Mouse (Mus musculus) layer of hippocampus, adult 9-11 months (tissue): Measurements from ENCODE around the gene Olfr603.
"Not testable (repeated sequence)": the region's sequence is repeated elsewhere in the genome, so short reads cannot be mapped to it uniquely, and the experiment has no call there.

Experiments
- DNase-seq: peaks from one replicate; pipeline ENCODE4 v3.0.0; 2022

Olfr603 gene

DNA sequence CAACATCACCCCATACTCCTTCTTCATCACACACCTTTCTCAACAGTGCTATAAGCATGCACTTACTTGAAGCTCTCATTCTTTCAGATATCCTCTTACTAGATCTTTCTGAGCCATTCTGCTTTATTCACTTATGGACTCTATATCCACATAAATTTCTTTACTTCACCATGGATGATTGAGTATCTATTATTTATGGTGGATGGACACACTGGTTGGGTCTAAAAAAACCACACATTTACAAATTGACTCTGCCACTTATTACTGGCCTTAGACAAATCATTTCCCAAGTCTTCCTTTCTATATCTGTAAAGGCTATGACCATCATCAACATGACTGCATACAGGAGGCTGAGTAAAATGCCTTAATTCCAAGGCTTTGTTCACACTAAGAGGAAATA is at the start of gene Olfr603:
Gene Olfr603, minus strand, starts transcription at position 101 of the 400 bp plus-strand sequence.
- DNase-seq: no peak

DNA sequence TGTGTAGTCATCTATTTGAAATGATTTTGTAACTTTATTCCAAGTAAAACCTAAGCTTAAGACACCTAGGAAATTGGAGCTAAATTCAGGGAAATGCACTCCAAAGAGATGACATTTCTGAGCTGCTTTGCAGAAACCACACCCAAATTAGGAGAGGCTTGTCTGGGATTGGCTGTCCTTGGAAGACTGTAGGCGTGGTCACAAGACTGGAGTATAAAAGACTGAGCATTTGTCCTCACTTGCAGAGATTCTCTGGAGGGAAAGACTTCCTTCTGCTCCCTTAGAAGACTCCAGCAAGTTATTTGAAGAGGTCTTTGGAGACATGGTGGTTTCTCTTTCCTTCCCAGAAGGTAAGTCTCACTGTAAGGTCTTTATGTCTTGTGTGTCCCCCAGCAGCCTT is 28.8 kb upstream of the Olfr603 start, which contains the start of gene Usp17lc:
Gene Usp17lc, plus strand, starts transcription at position 301 of the 400 bp plus-strand sequence.
- not testable (repeated sequence) for DNase-seq

DNA sequence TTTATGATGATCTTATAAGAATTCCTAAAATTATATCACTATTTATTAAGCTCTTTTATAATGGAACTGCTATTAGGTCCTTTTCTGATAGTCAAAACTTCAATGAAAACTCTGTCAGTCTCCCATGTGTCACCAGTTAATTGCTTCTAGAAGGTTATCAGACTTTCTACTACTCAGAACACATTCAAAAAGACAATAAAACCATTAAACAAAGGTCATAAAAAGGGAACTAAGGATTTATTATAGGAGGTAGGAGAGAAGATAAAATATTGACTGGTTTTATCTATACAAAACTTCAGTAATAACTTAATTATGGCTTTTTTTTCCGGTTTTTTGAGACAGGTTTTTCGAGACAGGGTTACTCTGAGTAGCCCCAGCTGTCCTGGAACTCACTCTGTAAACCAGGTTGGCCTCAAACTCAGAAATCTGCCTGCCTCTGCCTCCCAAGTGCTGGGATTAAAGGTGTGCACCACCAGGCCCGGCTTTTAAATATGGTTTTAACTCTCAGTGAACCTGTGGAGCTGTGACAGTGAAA is 20.6 kb upstream of the Olfr603 start:
- DNase-seq: not testable (repeated sequence)

DNA sequence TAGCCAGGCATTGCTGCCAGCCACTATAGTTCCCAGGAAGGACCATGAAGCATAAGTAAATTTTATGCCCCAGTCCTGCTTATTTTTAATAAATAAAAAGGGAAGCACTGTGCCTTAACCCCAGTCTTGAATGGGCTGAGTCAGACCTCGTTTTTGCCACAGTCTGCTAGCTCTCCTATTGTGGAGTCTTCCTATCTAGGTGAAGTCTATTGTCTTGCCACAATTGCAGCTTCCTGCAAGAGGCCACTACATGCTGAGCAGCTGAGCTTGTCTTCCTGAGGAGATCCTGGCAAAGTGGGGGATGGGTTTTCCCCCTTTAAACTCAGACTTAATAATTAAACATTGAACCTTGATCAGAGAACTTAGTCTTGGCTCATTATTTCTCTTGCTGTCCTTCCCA is 13.0 kb upstream of the Olfr603 start:
- DNase-seq: no peak

DNA sequence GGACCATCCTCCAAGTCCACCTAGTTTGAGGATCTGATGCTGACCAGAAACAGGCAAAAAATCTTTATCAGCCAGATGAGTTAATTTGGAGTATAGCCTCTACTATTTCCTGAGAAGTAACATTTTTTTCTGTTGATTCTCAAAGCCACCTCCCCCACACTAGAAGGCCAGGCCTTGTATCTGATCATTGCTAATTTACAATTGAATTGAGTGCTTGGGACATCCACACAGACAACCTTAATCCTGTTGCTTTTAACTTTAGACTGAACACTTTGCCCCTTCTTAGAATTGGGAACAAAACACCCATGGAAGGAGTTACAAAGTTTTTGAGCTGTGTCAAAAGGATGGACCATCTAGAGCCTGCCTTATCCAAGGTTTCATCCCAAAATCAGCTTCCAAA is 11.8 kb upstream of the Olfr603 start:
- no peak for DNase-seq

DNA sequence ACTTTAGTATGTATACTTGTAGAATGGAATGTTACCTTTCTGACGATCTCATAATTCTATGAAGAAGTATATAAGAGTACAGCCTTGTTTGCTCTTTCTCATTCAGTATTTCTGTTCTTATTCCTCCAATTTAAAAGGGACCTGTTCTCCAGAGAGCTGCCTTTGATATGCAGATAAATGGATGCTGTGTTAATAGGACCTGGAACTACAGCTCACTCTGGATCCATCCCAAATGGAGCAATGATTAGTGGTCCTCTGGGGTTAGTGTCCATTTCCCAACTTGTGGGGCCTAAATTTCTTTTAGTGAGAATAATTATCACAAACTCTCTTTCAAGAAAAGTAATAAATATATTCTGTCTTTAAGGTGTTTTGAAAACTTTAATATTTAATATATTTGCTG is 23.4 kb downstream of the Olfr603 start, which contains the start of gene Olfr601:
Gene Olfr601, minus strand, starts transcription at position 101 of the 400 bp plus-strand sequence.
- no peak for DNase-seq

DNA sequence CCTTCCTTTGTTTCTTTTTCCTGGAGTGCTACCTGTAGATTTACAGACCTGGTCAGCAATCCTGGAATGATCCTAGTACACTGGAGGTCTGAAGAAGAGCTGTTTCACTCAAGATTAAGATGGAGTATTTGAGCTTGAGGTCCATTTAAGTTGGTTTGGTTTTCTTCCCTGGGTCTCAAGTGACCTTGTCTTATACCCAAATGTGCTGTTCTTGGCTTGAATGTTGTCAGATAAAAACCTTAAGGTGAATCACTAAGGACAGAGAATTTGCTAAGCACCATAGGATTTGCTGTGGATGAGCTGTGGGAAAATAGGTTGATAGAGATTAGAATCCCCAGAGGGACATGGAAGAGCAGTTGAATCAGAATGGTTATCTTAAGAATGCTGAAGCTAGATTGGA is 36.4 kb downstream of the Olfr603 start, which contains the start of gene Olfr600:
Gene Olfr600, minus strand, starts transcription at position 101 of the 400 bp plus-strand sequence.
- no peak for DNase-seq

DNA sequence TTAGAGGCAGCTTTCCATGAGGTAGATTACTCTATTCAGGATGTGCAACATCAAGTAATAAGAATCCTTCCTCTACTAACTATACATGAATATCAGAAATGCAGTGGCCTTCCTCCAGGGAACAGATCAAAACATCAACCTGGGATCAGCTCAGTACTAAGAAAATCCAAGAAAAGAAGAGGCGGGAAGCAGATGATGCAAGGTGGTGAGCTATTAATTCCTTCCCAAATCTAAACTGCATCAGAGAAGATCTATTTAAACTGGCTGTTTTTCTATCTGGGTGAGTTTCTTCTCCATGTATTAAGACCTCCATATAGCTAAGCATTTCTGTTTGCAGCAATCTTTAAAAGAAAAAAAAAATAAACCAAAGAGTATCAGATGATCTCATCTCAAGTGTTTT is 50.4 kb downstream of the Olfr603 start, which contains the start of gene Olfr599:
Gene Olfr599, plus strand, starts transcription at position 301 of the 400 bp plus-strand sequence.
- no peak for DNase-seq
